Mouse (Mus musculus) limb, embryonic 14.5 days (tissue): ENCODE data around the gene Ablim1. TPM values are rescaled to one million over a fixed set of nuclear protein-coding genes. Genes with fewer than 3 reads are reported as not detected.

Experiments
- ATAC-seq: fragments of 200-750 bp; cut with Nextera tagmentation; 2 replicates; pipeline ENCODE4 v1.8.0; 2017; ENCODE audit warnings: low read depth, moderate number of reproducible peaks, moderate TSS enrichment; ENCODE audit not compliant: low FRiP score
- DNase-seq: peaks from one replicate; pipeline ENCODE4 v3.0.0-alpha.2; 2015; ENCODE audit warnings: low spot score
- H3K27ac ChIP-seq: fragments of 300-500 bp; sonication (generic); replicated peaks from 2 replicates; pipeline ENCODE4 v1.5.1; 2014; ENCODE audit warnings: low read depth, mild to moderate bottlenecking, low read length, moderate library complexity, mixed read lengths
- H3K27me3 ChIP-seq: fragments of 300-500 bp; sonication (generic); 2 replicates; pipeline ENCODE4 v1.6.1; 2014; ENCODE audit warnings: low read length, mixed read lengths; ENCODE audit not compliant: control insufficient read depth, insufficient read depth
- H3K36me3 ChIP-seq: fragments of 300-500 bp; sonication (generic); 2 replicates; pipeline ENCODE4 v1.6.1; 2014; ENCODE audit warnings: mild to moderate bottlenecking, low read length, moderate library complexity, mixed read lengths; ENCODE audit not compliant: control insufficient read depth, insufficient read depth
- H3K4me1 ChIP-seq: fragments of 300-500 bp; sonication (generic); 2 replicates; pipeline ENCODE4 v1.6.1; 2014; ENCODE audit warnings: antibody characterized with exemption, low read length, mixed read lengths; ENCODE audit not compliant: control insufficient read depth, insufficient read depth
- H3K4me2 ChIP-seq: fragments of 300-500 bp; sonication (generic); replicated peaks from 2 replicates; pipeline ENCODE4 v1.6.1; 2014; ENCODE audit warnings: low read depth, mild to moderate bottlenecking, low read length, moderate library complexity; ENCODE audit not compliant: severe bottlenecking
- H3K4me3 ChIP-seq: fragments of 300-500 bp; sonication (generic); replicated peaks from 2 replicates; pipeline ENCODE4 v1.5.1; 2014; ENCODE audit warnings: low read length
- H3K9ac ChIP-seq: fragments of 300-500 bp; sonication (generic); 2 replicates; pipeline ENCODE4 v1.6.1; 2014; ENCODE audit warnings: mild to moderate bottlenecking, low read depth, low read length, moderate library complexity; ENCODE audit not compliant: severe bottlenecking
- H3K9me3 ChIP-seq: fragments of 300-500 bp; sonication (generic); 2 replicates; pipeline ENCODE4 v1.6.1; 2016; ENCODE audit warnings: low read length; ENCODE audit not compliant: control insufficient read depth
- POLR2A ChIP-seq: fragments of 200-500 bp; IDR thresholded peaks from 2 replicates; pipeline ENCODE4 v1.8.0; 2012; ENCODE audit warnings: inconsistent platforms, mild to moderate bottlenecking, moderate library complexity, borderline replicate concordance; ENCODE audit not compliant: insufficient read depth, insufficient read length; ENCODE audit errors: extremely low read depth
- WGBS: fragments of 180-500 bp; shearing (Covaris S2); extraction: QIAGEN DNeasy Blood & Tissue Kit; methylation state at CpG from one replicate; pipeline ENCODE4 v1.1.7; 2014; 5-methylcytosine and 5-hydroxymethylcytosine counted together
- polyA plus RNA-seq, 2 experiments: library from polyadenylated mRNA; depleted of rRNA in 1 of 2; stranded (reverse) in 1 of 2; unstranded in 1 of 2; fragments of >200 nt; fragmentation: Nextera tagmentation in 1 of 2; extraction: Ambion mirVana in 1 of 2; gene quantifications; 2 replicates each; pipeline versions ENCODE4 v1.2.1 to v1.2.3; 2012 to 2014

Ablim1 gene
- polyA plus RNA-seq, 2 experiments, result 30.6 to 76.9 TPM

GRCm38 (mm10) chr19:57236647-57237046 is 78.1 kb downstream of the Ablim1 start:
- ATAC-seq (no peak), DNase-seq (no peak)
- Histone ChIP-seq H3K9me3 (no peaks in the 10 kb centered on the region), H3K9ac (no peak overlapping the region), H3K4me1 (peaks cover 23% of the 10 kb centered on the region), H3K4me3 (no peak overlapping the region), H3K4me2 (no peak overlapping the region), H3K36me3 (no peaks in the 10 kb centered on the region), H3K27me3 (no peaks in the 10 kb centered on the region), H3K27ac (no peak overlapping the region)
- 82% methylated on average over 15 of the region's 15 CpGs for WGBS
- TF ChIP-seq POLR2A, result no peak

- ATAC-seq (no peak), DNase-seq (no peak)
- H3K36me3 ChIP-seq, result no peaks in the 10 kb centered on the region
- no peaks in the 10 kb centered on the region for H3K9me3 ChIP-seq
- H3K4me3 ChIP-seq, result no peak overlapping the region
- H3K27ac ChIP-seq, result no peak overlapping the region
- WGBS, result 85% methylated on average over 2 of the region's 2 CpGs
- H3K9ac ChIP-seq, result no peak overlapping the region
- peaks cover 16% of the 10 kb centered on the region for H3K4me1 ChIP-seq
- no peak for TF ChIP-seq POLR2A
- H3K4me2 ChIP-seq, result no peak overlapping the region
- H3K27me3 ChIP-seq, result no peaks in the 10 kb centered on the region
Observed at GRCm38 (mm10) chr19:57235931-57236330, 78.8 kb downstream of the Ablim1 start.

DNA sequence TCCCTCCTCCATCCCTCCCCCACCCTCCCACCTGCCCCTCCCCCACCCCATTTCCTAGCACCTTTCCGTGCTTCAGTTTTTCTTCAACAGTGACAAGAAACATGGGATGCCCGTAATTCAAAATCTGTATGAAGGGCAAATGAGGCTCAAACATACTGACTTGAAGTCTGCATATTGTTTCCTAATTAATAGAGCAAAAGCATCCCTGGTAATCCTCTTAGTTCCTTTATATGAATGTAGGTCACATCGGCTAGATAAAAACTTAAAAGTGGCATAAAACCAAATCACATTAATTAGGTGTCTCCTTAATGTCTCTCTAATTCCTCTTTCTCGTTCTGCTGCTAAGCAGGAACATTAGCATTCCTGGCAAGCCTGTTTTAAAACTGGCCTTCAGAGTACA is 83.7 kb downstream of the Ablim1 start:
- Histone ChIP-seq H3K4me3 (no peak overlapping the region), H3K27me3 (no peaks in the 10 kb centered on the region), H3K27ac (no peak overlapping the region), H3K36me3 (no peaks in the 10 kb centered on the region), H3K9ac (no peak overlapping the region), H3K4me2 (no peak overlapping the region), H3K4me1 (no peaks in the 10 kb centered on the region), H3K9me3 (no peaks in the 10 kb centered on the region)
- TF ChIP-seq POLR2A, result no peak
- WGBS, result 59% methylated on average over 4 of the region's 4 CpGs
- DNase-seq (no peak), ATAC-seq (no peak)

DNA sequence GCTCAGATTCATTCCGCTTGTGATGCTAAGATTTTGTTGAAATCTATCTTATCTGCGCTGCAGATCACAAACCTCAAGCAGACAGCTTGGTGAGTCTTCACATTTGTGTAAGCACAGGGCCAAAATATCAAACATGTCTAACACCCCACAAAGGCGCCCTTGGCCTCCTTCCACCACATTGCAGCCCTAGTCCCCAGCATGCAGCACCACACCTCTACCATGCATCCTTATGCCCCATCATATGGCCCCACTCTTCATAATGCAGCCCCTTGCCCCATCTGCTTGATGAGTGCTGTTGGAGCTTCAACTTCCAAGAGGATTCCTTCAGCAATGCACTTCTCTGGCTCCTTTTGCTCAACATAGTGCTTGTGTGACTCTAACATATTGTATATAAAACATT is 85.6 kb downstream of the Ablim1 start:
- ATAC-seq (no peak), DNase-seq (no peak)
- Histone ChIP-seq H3K27me3 (no peaks in the 10 kb centered on the region), H3K9ac (no peak overlapping the region), H3K36me3 (no peaks in the 10 kb centered on the region), H3K9me3 (no peaks in the 10 kb centered on the region), H3K4me1 (no peaks in the 10 kb centered on the region), H3K27ac (no peak overlapping the region), H3K4me3 (no peak overlapping the region), H3K4me2 (no peak overlapping the region)
- WGBS, result 90% methylated on average over 3 of the region's 3 CpGs
- TF ChIP-seq POLR2A, result no peak

GRCm38 (mm10) chr19:57228576-57228975 is 86.1 kb downstream of the Ablim1 start:
- no peak for ATAC-seq
- H3K27ac ChIP-seq, result no peak overlapping the region
- H3K4me2 ChIP-seq, result no peak overlapping the region
- DNase-seq, result no peak
- H3K27me3 ChIP-seq, result no peaks in the 10 kb centered on the region
- no peak overlapping the region for H3K9ac ChIP-seq
- H3K4me3 ChIP-seq, result no peak overlapping the region
- H3K9me3 ChIP-seq, result no peaks in the 10 kb centered on the region
- no peaks in the 10 kb centered on the region for H3K4me1 ChIP-seq
- TF ChIP-seq POLR2A, result no peak
- 82% methylated on average over 4 of the region's 4 CpGs for WGBS
- H3K36me3 ChIP-seq, result no peaks in the 10 kb centered on the region

GRCm38 (mm10) chr19:57224390-57224789 is 90.3 kb downstream of the Ablim1 start:
- ATAC-seq, result no peak
- 89% methylated on average over 5 of the region's 5 CpGs for WGBS
- Histone ChIP-seq H3K9ac (no peak overlapping the region), H3K27me3 (no peaks in the 10 kb centered on the region), H3K9me3 (no peaks in the 10 kb centered on the region), H3K4me1 (peaks cover 18% of the 10 kb centered on the region), H3K36me3 (no peaks in the 10 kb centered on the region), H3K27ac (no peak overlapping the region), H3K4me2 (no peak overlapping the region), H3K4me3 (no peak overlapping the region)
- no peak for TF ChIP-seq POLR2A
- no peak for DNase-seq
